Mouse (Mus musculus) gastrocnemius, postnatal 4 days (tissue): ENCODE data around the gene Slc25a21. TPM values are rescaled to one million over a fixed set of nuclear protein-coding genes. Genes with fewer than 3 reads are reported as not detected.

ENCODE experiments used
- DNase-seq, 2 experiments: peaks; one replicate each; pipeline ENCODE4 v3.0.0; 2021 to 2022; ENCODE audit warnings: low spot score in 2 of 2, mixed read lengths in 2 of 2
- total RNA-seq, 2 experiments: library from RNA; stranded (reverse); gene quantifications; 2 replicates each; pipeline ENCODE4 v1.2.3; 2021

Gene Slc25a21
- total RNA-seq, 2 experiments from 2014 or later, result 0.41 to 0.42 TPM

- DNase-seq, result no peak
Observed at GRCm38 (mm10) chr12:56894963-56895362, 302.3 kb downstream of the Slc25a21 start.

GRCm38 (mm10) chr12:56890891-56891726 lies 306.2 kb downstream of the Slc25a21 start:
- DNase-seq, result no peak

- DNase-seq, result no peak
Observed at GRCm38 (mm10) chr12:56877796-56878195, 319.5 kb downstream of the Slc25a21 start.

GRCm38 (mm10) chr12:56876549-56876948 lies 320.7 kb downstream of the Slc25a21 start:
- no peak for DNase-seq

- DNase-seq, result no peak
Observed at GRCm38 (mm10) chr12:56873204-56873603, 324.1 kb downstream of the Slc25a21 start.

- no peak for DNase-seq
Observed at GRCm38 (mm10) chr12:56870569-56870968, 326.7 kb downstream of the Slc25a21 start.

GRCm38 (mm10) chr12:56863873-56864562 lies 333.3 kb downstream of the Slc25a21 start:
- no peak for DNase-seq

GRCm38 (mm10) chr12:56852679-56853078 lies 344.6 kb downstream of the Slc25a21 start:
- no peak for DNase-seq

GRCm38 (mm10) chr12:56851464-56851863 lies 345.8 kb downstream of the Slc25a21 start:
- DNase-seq, result no peak

- DNase-seq, result no peak
Observed at GRCm38 (mm10) chr12:56829945-56830344, 367.3 kb downstream of the Slc25a21 start.

GRCm38 (mm10) chr12:56829455-56829883 lies 367.8 kb downstream of the Slc25a21 start:
- no peak for DNase-seq

GRCm38 (mm10) chr12:56827808-56828384 lies 369.4 kb downstream of the Slc25a21 start:
- no peak for DNase-seq

- DNase-seq, result no peak
Observed at GRCm38 (mm10) chr12:56824688-56825087, 372.6 kb downstream of the Slc25a21 start.

- DNase-seq, result no peak
Observed at GRCm38 (mm10) chr12:56822122-56822521, 375.1 kb downstream of the Slc25a21 start.

GRCm38 (mm10) chr12:56820604-56821003 lies 376.7 kb downstream of the Slc25a21 start:
- no peak for DNase-seq

- DNase-seq, result no peak
Observed at GRCm38 (mm10) chr12:56807483-56807882, 389.8 kb downstream of the Slc25a21 start.

- no peak for DNase-seq
Observed at GRCm38 (mm10) chr12:56807078-56807477, 390.2 kb downstream of the Slc25a21 start.

- DNase-seq, result no peak
Observed at GRCm38 (mm10) chr12:56804487-56804886, 392.8 kb downstream of the Slc25a21 start.

- DNase-seq, result no peak
Observed at GRCm38 (mm10) chr12:56798641-56799415, 398.4 kb downstream of the Slc25a21 start.

GRCm38 (mm10) chr12:56789236-56789635 lies 408.0 kb downstream of the Slc25a21 start:
- no peak for DNase-seq

- no peak for DNase-seq
Observed at GRCm38 (mm10) chr12:56785250-56785649, 412.0 kb downstream of the Slc25a21 start.
